Mouse (Mus musculus): Measurements from ENCODE around the gene Crb3. TPM values are rescaled to one million over a fixed set of nuclear protein-coding genes. Genes with fewer than 3 reads are reported as not detected.

Gene Crb3
- total and polyA plus RNA-seq, 2 experiments, result 21.9 to 45.6 TPM

- Histone ChIP-seq H3K36me3 (ENCODE audit: control insufficient read depth, insufficient read depth, low read length) (no peaks in the 10 kb centered on the region), H3K4me3 (ENCODE audit: insufficient read depth, low read depth, low read length) (no peak overlapping the region), H3K9ac (ENCODE audit: low read depth, low read length) (no peak overlapping the region), H3K27ac (replicated peaks; ENCODE audit: insufficient read depth, low read depth, low read length) (no peak overlapping the region), H3K27me3 (ENCODE audit: control insufficient read depth, insufficient read depth, low read length) (0 out of 2 replicates have a peak, but pooled peaks cover 3% of the 10 kb centered on the region), H3K79me2 (ENCODE audit: control insufficient read depth, insufficient read depth, low read length) (no peaks in the 10 kb centered on the region), H3K4me1 (ENCODE audit: control insufficient read depth, insufficient read depth, low read length) (no peaks in the 10 kb centered on the region)
- 87% methylated on average over 5 of the region's 5 CpGs for WGBS
- TF ChIP-seq CTCF (IDR thresholded peaks at IDR 0.05; ENCODE audit: low read depth, low read length) (no peak), POLR2A (IDR thresholded peaks at IDR 0.05; ENCODE audit: extremely low read depth, insufficient read depth, low read length) (no peak)
- no peak for DNase-seq (ENCODE audit: extremely low read depth, low read depth, low spot score)
These were observed 48.2 kb downstream of the Crb3 start for GRCm38 (mm10) chr17:57107064-57107463.

GRCm38 (mm10) chr17:57108040-57108665 is 49.2 kb downstream of the Crb3 start:
- TF ChIP-seq POLR2A (IDR thresholded peaks at IDR 0.05; ENCODE audit: extremely low read depth, insufficient read depth, low read length) (no peak), CTCF (IDR thresholded peaks at IDR 0.05; ENCODE audit: low read depth, low read length) (no peak)
- Histone ChIP-seq H3K9ac (ENCODE audit: low read depth, low read length) (no peak overlapping the region), H3K27ac (replicated peaks; ENCODE audit: insufficient read depth, low read depth, low read length) (no peak overlapping the region), H3K27me3 (ENCODE audit: control insufficient read depth, insufficient read depth, low read length) (0 out of 2 replicates have a peak, but pooled peaks cover 3% of the 10 kb centered on the region), H3K79me2 (ENCODE audit: control insufficient read depth, insufficient read depth, low read length) (no peaks in the 10 kb centered on the region), H3K36me3 (ENCODE audit: control insufficient read depth, insufficient read depth, low read length) (no peaks in the 10 kb centered on the region), H3K4me1 (ENCODE audit: control insufficient read depth, insufficient read depth, low read length) (no peaks in the 10 kb centered on the region), H3K4me3 (ENCODE audit: insufficient read depth, low read depth, low read length) (no peak overlapping the region)
- 88% methylated on average over 7 of the region's 7 CpGs for WGBS
- DNase-seq (ENCODE audit: extremely low read depth, low read depth, low spot score), result no peak

- Histone ChIP-seq H3K4me1 (ENCODE audit: control insufficient read depth, insufficient read depth, low read length) (no peaks in the 10 kb centered on the region), H3K27me3 (ENCODE audit: control insufficient read depth, insufficient read depth, low read length) (0 out of 2 replicates have a peak, but pooled peaks cover 3% of the 10 kb centered on the region), H3K79me2 (ENCODE audit: control insufficient read depth, insufficient read depth, low read length) (no peaks in the 10 kb centered on the region), H3K27ac (replicated peaks; ENCODE audit: insufficient read depth, low read depth, low read length) (no peak overlapping the region), H3K36me3 (ENCODE audit: control insufficient read depth, insufficient read depth, low read length) (no peaks in the 10 kb centered on the region), H3K4me3 (ENCODE audit: insufficient read depth, low read depth, low read length) (no peak overlapping the region), H3K9ac (ENCODE audit: low read depth, low read length) (no peak overlapping the region)
- no peak for DNase-seq (ENCODE audit: extremely low read depth, low read depth, low spot score)
- TF ChIP-seq POLR2A (IDR thresholded peaks at IDR 0.05; ENCODE audit: extremely low read depth, insufficient read depth, low read length) (no peak), CTCF (IDR thresholded peaks at IDR 0.05; ENCODE audit: low read depth, low read length) (no peak)
- 57% methylated on average over 5 of the region's 5 CpGs for WGBS
These were observed 49.8 kb downstream of the Crb3 start for GRCm38 (mm10) chr17:57108666-57109171.

GRCm38 (mm10) chr17:57110005-57110404 is 51.1 kb downstream of the Crb3 start:
- H3K4me1 ChIP-seq (ENCODE audit: control insufficient read depth, insufficient read depth, low read length), result no peaks in the 10 kb centered on the region
- no peaks in the 10 kb centered on the region for H3K79me2 ChIP-seq (ENCODE audit: control insufficient read depth, insufficient read depth, low read length)
- no peak overlapping the region for H3K4me3 ChIP-seq (ENCODE audit: insufficient read depth, low read depth, low read length)
- no peak overlapping the region for H3K9ac ChIP-seq (ENCODE audit: low read depth, low read length)
- TF ChIP-seq POLR2A (IDR thresholded peaks at IDR 0.05; ENCODE audit: extremely low read depth, insufficient read depth, low read length) (no peak), CTCF (IDR thresholded peaks at IDR 0.05; ENCODE audit: low read depth, low read length) (no peak)
- no peak for DNase-seq (ENCODE audit: extremely low read depth, low read depth, low spot score)
- WGBS, result 100% methylated on average over 1 of the region's 1 CpGs
- 0 out of 2 replicates have a peak, but pooled peaks cover 3% of the 10 kb centered on the region for H3K27me3 ChIP-seq (ENCODE audit: control insufficient read depth, insufficient read depth, low read length)
- no peaks in the 10 kb centered on the region for H3K36me3 ChIP-seq (ENCODE audit: control insufficient read depth, insufficient read depth, low read length)
- no peak overlapping the region for H3K27ac ChIP-seq (replicated peaks; ENCODE audit: insufficient read depth, low read depth, low read length)

- DNase-seq (ENCODE audit: extremely low read depth, low read depth, low spot score), result peak; percentile 27
- H3K9ac ChIP-seq (ENCODE audit: low read depth, low read length), result no peak overlapping the region
- no peaks in the 10 kb centered on the region for H3K27me3 ChIP-seq (ENCODE audit: control insufficient read depth, insufficient read depth, low read length)
- no peaks in the 10 kb centered on the region for H3K36me3 ChIP-seq (ENCODE audit: control insufficient read depth, insufficient read depth, low read length)
- H3K4me1 ChIP-seq (ENCODE audit: control insufficient read depth, insufficient read depth, low read length), result no peaks in the 10 kb centered on the region
- H3K4me3 ChIP-seq (ENCODE audit: insufficient read depth, low read depth, low read length), result no peak overlapping the region
- 81% methylated on average over 10 of the region's 10 CpGs for WGBS
- TF ChIP-seq POLR2A (IDR thresholded peaks at IDR 0.05; ENCODE audit: extremely low read depth, insufficient read depth, low read length) (no peak), CTCF (IDR thresholded peaks at IDR 0.05; ENCODE audit: low read depth, low read length) (no peak)
- no peaks in the 10 kb centered on the region for H3K79me2 ChIP-seq (ENCODE audit: control insufficient read depth, insufficient read depth, low read length)
- H3K27ac ChIP-seq (replicated peaks; ENCODE audit: insufficient read depth, low read depth, low read length), result no peak overlapping the region
These were observed 54.0 kb downstream of the Crb3 start for GRCm38 (mm10) chr17:57112768-57113474.

Other genes with a start within 250 kb of the Crb3 start
- 0.18 and 0.54 TPM in 2 replicates for gene Rfx2, start 228.1 kb upstream of the Crb3 start, total RNA-seq (2014; rRNA removed)
- 0.87 and 1.0 TPM in 2 replicates for gene Rfx2, start 228.1 kb upstream of the Crb3 start, polyA plus RNA-seq (2012; rRNA removed)
- gene Acsbg2, start 184.7 kb upstream of the Crb3 start, total RNA-seq (2014; rRNA removed), result not detected in 2 replicates
- not detected in 2 replicates for gene Acsbg2, start 184.7 kb upstream of the Crb3 start, polyA plus RNA-seq (2012; rRNA removed)
- gene 1700061G19Rik, start 183.6 kb upstream of the Crb3 start, total RNA-seq (2014; rRNA removed), result not detected in 2 replicates
- gene 1700061G19Rik, start 183.6 kb upstream of the Crb3 start, polyA plus RNA-seq (2012; rRNA removed), result 0.02 TPM in 1 of 2 replicates, not detected in the other
- gene Mllt1, start 123.7 kb upstream of the Crb3 start, total RNA-seq (2014; rRNA removed), result 3.0 and 4.4 TPM in 2 replicates
- 19.4 and 22.7 TPM in 2 replicates for gene Mllt1, start 123.7 kb upstream of the Crb3 start, polyA plus RNA-seq (2012; rRNA removed)
- not detected in 2 replicates for gene Acer1, start 77.0 kb upstream of the Crb3 start, total RNA-seq (2014; rRNA removed)
- gene Acer1, start 77.0 kb upstream of the Crb3 start, polyA plus RNA-seq (2012; rRNA removed), result not detected in 2 replicates
- gene Clpp, start 68.8 kb upstream of the Crb3 start, total RNA-seq (2014; rRNA removed), result 75.6 and 93.8 TPM in 2 replicates
- 174 and 184 TPM in 2 replicates for gene Clpp, start 68.8 kb upstream of the Crb3 start, polyA plus RNA-seq (2012; rRNA removed)
- 23.2 and 24.4 TPM in 2 replicates for gene Alkbh7, start 61.8 kb upstream of the Crb3 start, total RNA-seq (2014; rRNA removed)
- gene Alkbh7, start 61.8 kb upstream of the Crb3 start, polyA plus RNA-seq (2012; rRNA removed), result 42.0 and 51.1 TPM in 2 replicates
- gene Pspn, start 59.1 kb upstream of the Crb3 start, total RNA-seq (2014; rRNA removed), result not detected in 2 replicates
- gene Pspn, start 59.1 kb upstream of the Crb3 start, polyA plus RNA-seq (2012; rRNA removed), result not detected in 2 replicates
- 10.9 and 11.9 TPM in 2 replicates for gene Gtf2f1, start 47.8 kb upstream of the Crb3 start, total RNA-seq (2014; rRNA removed)
- gene Gtf2f1, start 47.8 kb upstream of the Crb3 start, polyA plus RNA-seq (2012; rRNA removed), result 10.4 and 10.6 TPM in 2 replicates
- not detected in 2 replicates for gene Gm17949, start 47.6 kb upstream of the Crb3 start, total RNA-seq (2014; rRNA removed)
- gene Gm17949, start 47.6 kb upstream of the Crb3 start, polyA plus RNA-seq (2012; rRNA removed), result not detected in 2 replicates
- gene Khsrp, start 27.6 kb upstream of the Crb3 start, total RNA-seq (2014; rRNA removed), result 7.6 and 15.6 TPM in 2 replicates
- 30.3 and 38.9 TPM in 2 replicates for gene Khsrp, start 27.6 kb upstream of the Crb3 start, polyA plus RNA-seq (2012; rRNA removed)
- gene Slc25a41, start 17.5 kb upstream of the Crb3 start, total RNA-seq (2014; rRNA removed), result not detected in 2 replicates
- not detected in 2 replicates for gene Slc25a41, start 17.5 kb upstream of the Crb3 start, polyA plus RNA-seq (2012; rRNA removed)
- 54.9 and 94.6 TPM in 2 replicates for gene Slc25a23, start 758 bp downstream of the Crb3 start, total RNA-seq (2014; rRNA removed)
- 212 and 255 TPM in 2 replicates for gene Slc25a23, start 758 bp downstream of the Crb3 start, polyA plus RNA-seq (2012; rRNA removed)
- 0.54 and 0.92 TPM in 2 replicates for gene Dennd1c, start 19.4 kb downstream of the Crb3 start, total RNA-seq (2014; rRNA removed)
- gene Dennd1c, start 19.4 kb downstream of the Crb3 start, polyA plus RNA-seq (2012; rRNA removed), result 1.2 and 1.6 TPM in 2 replicates
- gene Tubb4a, start 28.7 kb downstream of the Crb3 start, total RNA-seq (2014; rRNA removed), result 0.18 and 0.27 TPM in 2 replicates
- gene Tubb4a, start 28.7 kb downstream of the Crb3 start, polyA plus RNA-seq (2012; rRNA removed), result 0.16 and 0.24 TPM in 2 replicates
- gene Tnfsf9, start 46.2 kb downstream of the Crb3 start, total RNA-seq (2014; rRNA removed), result 0.18 and 0.54 TPM in 2 replicates
- gene Tnfsf9, start 46.2 kb downstream of the Crb3 start, polyA plus RNA-seq (2012; rRNA removed), result 0.09 and 0.15 TPM in 2 replicates
- gene Cd70, start 90.7 kb downstream of the Crb3 start, total RNA-seq (2014; rRNA removed), result 1.0 TPM in 1 of 2 replicates, not detected in the other
- gene Cd70, start 90.7 kb downstream of the Crb3 start, polyA plus RNA-seq (2012; rRNA removed), result not detected in 2 replicates
- 0.27 and 0.28 TPM in 2 replicates for gene Tnfsf14, start 135.1 kb downstream of the Crb3 start, total RNA-seq (2014; rRNA removed)
- 0.42 and 0.75 TPM in 2 replicates for gene Tnfsf14, start 135.1 kb downstream of the Crb3 start, polyA plus RNA-seq (2012; rRNA removed)
- gene C3, start 169.0 kb downstream of the Crb3 start, total RNA-seq (2014; rRNA removed), result 5,384 and 7,708 TPM in 2 replicates
- gene C3, start 169.0 kb downstream of the Crb3 start, polyA plus RNA-seq (2012; rRNA removed), result 3,773 and 3,833 TPM in 2 replicates
- gene Gpr108, start 189.3 kb downstream of the Crb3 start, total RNA-seq (2014; rRNA removed), result 10.7 and 11.7 TPM in 2 replicates
- gene Gpr108, start 189.3 kb downstream of the Crb3 start, polyA plus RNA-seq (2012; rRNA removed), result 19.3 and 23.7 TPM in 2 replicates
- 4.6 and 5.1 TPM in 2 replicates for gene Trip10, start 190.3 kb downstream of the Crb3 start, total RNA-seq (2014; rRNA removed)
- 4.8 and 7.2 TPM in 2 replicates for gene Trip10, start 190.3 kb downstream of the Crb3 start, polyA plus RNA-seq (2012; rRNA removed)
- gene Vav1, start 220.0 kb downstream of the Crb3 start, total RNA-seq (2014; rRNA removed), result 2.7 and 2.9 TPM in 2 replicates
- gene Vav1, start 220.0 kb downstream of the Crb3 start, polyA plus RNA-seq (2012; rRNA removed), result 1.3 and 1.9 TPM in 2 replicates

Data from liver, adult 2 months (tissue).